Mouse (Mus musculus): Measurements from ENCODE around the gene Jazf1. TPM values are rescaled to one million over a fixed set of nuclear protein-coding genes. Genes with fewer than 3 reads are reported as not detected.

Gene Jazf1
- total RNA-seq, 2 experiments from 2014 or later = 4.6 to 6.3 TPM

DNA sequence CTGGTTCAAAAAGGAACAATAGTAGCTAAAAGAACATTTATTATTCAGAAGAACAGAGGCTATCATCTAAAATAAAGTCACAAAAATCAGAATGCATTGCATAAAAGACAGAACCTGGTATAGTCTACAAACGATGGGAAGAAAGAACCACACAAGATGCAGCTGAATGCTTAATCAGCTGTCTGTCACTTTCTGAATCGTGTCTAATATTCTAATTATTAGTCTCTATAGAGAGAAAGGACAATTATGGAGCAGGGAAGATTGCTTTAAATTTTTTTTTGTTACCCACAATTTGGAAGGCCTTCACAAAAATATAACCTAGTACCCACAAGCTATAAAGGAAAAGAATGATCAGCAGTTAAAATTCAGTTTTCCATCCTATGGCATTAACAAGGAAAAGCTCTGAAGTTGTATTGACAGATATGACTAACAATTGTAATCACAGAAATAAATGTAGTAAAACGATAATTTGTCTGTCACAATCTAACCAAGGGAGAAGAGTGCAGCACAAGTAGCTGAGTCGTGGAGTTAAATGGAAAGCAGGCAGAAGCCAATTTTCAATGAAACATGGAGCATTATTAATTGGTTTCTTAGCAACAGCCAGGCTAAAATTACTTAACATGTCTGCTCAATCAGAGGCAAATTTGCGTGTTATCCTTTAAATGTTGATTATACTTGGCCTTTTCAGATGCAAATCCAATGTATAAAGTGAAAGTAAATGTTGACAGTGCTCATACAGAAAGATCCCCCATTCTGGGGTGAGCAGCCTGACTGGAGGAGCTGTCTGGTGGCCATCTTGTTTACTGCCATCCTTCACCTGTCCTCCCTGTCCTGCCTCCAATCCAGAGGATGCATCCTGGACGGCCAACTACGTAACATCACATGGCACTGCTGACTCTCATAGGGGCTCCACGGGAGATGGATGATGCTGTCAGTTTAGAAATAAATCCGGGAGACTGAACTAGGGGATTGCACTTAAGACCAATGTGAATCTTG is 53.7 kb downstream of the Jazf1 start:
- DNase-seq (ENCODE audit: low spot score in 2 of 2) = no peak

DNA sequence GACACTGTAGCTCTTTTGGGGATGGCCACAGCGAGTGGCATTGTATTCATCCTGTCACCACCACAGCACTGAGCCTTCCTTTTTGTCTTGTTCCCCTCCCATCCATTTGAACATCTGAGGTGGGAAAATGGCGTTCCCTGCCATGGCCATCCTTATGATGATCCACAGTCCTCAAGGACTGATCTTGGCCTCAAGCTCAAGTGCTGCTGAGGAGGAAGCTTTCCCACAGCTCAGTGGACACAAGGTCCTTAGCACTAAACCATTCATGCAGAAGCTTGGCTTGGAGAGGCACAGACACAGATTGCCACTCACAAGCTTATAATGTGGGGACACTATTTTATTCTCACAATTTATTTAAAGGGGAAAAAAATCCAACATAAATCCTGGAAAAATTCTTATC is 58.1 kb downstream of the Jazf1 start:
- DNase-seq (ENCODE audit: low spot score in 2 of 2) = no peak

DNA sequence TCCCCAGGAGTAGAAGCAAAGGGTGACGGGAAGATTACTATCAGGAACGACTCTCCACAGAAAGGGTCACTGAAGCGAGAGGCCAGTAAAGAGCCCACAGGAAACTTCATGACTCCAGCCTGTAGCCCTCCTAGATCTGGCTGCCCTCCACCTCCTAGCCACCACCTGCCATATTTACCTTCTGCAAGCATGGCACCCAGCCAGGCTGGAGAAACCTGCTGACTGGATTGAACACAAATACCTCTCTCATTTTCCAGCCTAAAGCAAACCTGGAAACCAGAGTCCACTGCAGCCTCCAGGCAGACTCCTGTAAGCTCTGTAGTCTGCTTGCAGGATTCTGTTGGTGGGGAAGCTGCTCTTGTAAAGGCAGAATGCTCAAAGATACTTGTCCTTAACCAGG is 62.4 kb downstream of the Jazf1 start:
- DNase-seq (ENCODE audit: low spot score in 2 of 2) = no peak

DNA sequence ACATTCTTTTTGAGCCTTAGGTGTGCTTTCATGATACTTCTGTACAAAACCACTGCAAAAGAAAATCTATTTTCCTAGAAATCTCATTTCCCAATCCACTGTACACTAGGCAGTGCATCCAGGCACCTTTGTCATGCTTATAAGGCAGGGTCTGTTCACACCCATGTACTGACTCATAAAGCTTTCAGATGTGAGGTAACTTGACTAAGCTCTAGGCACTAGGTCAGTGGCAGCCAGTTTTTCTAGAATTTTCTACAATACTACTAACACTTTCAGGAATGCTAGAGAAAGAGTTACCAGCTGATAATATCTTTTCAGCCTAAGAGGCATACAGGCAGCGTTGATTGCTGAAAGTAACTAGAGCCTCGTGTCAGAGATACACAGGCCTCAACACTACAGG is 62.9 kb downstream of the Jazf1 start:
- DNase-seq (ENCODE audit: low spot score in 2 of 2) = no peak

DNA sequence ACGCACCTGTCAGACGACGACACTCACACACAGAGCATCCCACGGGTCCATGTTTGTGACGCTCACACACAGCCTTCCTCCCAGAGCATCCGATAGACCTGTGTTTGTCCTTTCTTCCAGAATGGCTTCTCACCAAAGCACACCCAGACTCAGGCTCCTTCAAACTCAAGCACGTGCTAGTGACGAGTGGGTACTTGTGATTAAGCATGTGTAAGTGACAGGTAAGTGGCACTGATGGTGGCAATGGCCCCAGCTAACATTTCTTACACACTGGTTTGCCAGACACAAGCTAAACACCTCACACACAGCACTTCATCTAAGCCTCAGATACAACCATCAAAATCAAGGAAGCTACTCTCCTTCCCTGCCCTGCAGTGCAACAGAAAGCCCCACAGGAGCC is 77.6 kb downstream of the Jazf1 start:
- no peak for DNase-seq (ENCODE audit: low spot score in 2 of 2)

DNA sequence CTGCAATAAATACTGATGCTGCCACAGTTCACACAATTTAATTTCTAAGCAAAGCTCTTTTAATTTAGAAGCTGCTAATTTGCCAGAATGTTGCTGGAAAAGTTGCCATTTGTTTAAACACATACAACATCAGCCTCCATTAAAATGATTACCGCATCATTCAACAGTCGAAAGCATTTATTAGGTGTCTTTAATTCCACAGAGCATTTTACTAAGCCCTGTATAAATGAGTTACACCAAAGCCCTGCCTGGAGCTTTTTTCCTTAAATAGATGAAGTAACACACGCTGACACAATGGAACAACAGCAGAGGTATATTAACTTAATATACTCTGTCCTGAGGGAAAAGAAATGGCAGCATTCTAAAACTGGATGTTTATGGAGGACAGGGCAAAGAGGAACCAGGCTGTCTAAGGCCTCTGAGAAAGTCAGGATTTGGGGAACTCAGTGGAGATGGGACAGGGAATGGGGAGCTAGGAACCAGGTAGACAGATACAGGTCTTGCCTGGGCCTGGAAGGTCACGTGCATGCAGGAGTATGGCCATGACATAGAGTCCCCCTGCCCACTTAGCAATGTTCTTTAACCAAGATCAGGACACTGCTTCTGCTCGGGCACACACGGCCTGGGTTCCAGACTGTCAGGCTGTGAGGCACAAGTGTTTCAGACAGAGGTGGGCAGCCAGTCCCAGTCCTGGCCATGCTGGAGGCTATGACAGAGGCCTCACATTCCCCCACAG is 80.4 kb downstream of the Jazf1 start:
- no peak for DNase-seq (ENCODE audit: low spot score in 2 of 2)

DNA sequence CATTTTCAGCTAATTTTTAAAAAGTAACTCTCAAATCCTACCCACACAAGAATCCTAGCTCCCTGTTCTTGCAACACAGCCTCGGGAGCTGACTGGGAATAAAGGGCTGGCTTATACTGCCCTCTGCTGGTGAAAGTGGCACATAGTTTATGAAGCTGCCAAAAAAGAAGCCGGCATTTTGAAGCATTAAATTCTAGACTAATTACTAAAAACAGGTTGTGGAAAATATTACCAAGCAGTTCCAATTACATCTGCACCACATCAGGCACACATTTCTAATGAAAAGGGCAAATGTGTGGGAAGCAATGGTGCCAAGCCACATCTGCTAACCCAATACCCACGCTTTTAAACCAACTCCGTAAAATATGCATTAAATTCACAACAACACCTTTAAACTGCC is 81.0 kb downstream of the Jazf1 start:
- DNase-seq (ENCODE audit: low spot score in 2 of 2) = peak in 1 of 2 experiments; percentile 29

DNA sequence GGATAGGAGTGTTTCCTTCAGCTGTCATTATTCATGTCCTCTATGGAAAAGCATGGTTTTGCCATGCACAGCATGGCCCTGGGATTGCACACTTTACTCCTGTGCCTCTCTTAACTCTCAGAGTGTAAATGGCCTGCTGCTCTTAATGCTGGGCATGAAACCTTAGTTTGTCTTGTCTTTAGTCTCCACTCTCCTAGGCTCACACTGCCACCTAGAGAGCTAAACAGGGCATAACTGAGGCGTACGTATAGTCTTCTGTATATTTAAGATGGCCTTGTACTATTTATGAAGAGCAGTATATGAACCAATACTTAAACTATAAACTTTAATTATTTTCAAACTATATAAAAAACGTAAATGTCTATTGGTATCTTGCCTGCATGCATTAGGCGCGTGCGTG is 86.3 kb downstream of the Jazf1 start:
- no peak for DNase-seq (ENCODE audit: low spot score in 2 of 2)

DNA sequence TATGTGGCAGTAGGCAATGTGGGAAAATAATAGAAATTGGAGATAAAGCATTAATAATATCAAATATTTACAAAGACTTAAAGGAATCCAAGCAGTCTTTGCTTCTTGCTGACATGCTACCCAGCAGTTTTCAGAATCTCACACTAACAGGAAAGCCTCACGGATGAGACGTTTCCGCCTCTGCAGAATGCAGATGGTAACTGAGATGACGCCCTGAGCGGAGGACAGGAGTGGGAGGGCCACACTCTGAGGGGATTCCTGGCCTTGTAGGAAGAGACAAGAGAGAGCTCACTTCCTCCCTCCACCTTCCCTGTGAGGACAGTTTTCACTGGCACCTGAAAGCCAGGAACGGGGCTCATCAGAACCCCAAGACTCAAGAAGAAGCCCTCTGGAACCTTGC is 88.9 kb downstream of the Jazf1 start:
- DNase-seq (ENCODE audit: low spot score in 2 of 2) = no peak

DNA sequence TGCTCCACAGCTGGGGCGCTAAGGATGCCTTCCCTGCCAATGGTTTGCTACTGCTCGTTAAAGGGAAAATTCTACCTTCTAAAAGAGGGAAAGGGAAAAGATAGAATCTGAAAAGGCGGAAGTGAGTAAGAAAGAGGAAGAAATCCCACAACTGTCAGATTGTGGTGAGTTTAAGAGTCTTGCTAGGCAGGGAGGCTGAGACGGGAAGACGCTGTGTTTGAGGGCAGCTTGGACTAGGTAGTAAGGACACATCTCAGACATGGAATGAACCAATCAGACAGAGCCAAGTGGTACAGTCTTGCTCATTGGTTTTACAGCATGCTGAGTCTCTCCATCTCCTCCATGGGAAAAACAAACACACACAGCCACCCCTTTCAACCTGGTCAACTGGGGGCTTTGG is 95.1 kb downstream of the Jazf1 start:
- DNase-seq (ENCODE audit: low spot score in 2 of 2) = no peak

DNA sequence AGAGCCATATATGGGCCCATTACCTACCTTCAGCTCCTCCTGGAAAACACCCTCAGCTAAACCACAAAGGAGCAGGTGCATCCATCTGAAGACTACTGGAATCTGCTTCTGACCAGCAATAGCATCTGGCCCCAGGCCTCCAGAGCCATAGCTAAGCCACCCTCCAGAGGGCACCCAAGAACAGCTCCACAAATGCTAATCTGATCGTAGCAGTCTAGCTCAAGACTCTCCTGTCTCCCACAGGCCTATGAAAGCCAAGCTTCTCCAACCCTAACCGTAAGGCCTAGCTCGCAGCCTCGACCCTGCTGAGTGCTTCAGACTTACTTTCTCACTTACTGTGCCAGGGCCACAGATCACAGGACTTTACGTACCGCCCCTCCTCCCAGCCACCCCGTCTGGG is 96.3 kb downstream of the Jazf1 start:
- DNase-seq (ENCODE audit: low spot score in 2 of 2) = no peak

DNA sequence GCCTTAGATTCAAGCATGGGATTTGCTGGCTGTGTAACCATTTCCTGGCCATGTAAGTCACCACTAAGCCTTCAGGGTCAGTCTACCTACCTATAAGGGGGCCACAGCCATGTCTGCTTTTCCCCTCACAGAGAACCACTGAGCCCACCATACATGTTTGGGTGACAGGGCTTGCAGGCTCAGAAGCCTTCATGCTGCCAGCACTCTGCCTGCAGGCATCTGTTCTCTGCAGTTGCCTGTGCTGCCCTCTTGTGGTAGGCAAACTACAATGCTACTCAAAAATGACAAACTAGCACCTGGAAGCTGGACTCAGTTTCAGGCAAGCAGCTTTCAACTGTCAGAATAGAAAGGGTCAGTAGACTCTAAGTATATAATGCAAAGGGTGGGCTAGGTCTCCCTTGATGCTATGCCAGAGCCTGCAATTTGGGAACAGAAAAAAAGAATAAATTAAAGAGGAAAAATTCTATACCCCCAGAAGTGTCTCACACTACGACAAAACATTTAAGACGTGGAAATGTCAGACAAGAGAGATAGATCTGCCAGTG is 98.6 kb downstream of the Jazf1 start:
- DNase-seq (ENCODE audit: low spot score in 2 of 2) = peak; percentile 59 to 66

DNA sequence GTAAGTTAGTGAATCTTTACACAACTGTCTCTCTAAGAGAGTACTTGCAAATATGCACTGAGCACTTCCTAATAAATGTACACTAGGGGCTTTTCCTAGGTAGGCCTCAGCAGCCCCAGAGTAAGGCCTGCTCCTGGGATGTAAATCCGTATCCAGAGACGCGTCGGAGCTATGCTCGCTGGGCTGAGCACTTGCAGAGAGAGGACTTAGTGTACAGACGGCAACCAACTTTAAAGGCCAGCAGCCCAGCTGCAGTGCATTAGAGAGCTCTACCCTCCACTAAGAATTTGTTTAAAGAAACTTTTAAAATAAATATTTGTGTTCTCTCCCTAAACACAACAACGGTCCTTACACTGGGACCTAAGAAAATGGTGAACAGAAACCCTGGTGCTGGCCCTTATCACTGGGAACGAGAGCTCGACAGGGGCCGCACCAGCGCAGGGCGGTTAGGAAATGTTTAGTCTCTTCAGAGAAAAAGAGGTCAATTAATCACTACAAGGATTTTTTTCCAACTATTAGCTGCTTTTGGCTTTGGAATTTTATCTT is 100.0 kb downstream of the Jazf1 start:
- DNase-seq (ENCODE audit: low spot score in 2 of 2) = no peak

DNA sequence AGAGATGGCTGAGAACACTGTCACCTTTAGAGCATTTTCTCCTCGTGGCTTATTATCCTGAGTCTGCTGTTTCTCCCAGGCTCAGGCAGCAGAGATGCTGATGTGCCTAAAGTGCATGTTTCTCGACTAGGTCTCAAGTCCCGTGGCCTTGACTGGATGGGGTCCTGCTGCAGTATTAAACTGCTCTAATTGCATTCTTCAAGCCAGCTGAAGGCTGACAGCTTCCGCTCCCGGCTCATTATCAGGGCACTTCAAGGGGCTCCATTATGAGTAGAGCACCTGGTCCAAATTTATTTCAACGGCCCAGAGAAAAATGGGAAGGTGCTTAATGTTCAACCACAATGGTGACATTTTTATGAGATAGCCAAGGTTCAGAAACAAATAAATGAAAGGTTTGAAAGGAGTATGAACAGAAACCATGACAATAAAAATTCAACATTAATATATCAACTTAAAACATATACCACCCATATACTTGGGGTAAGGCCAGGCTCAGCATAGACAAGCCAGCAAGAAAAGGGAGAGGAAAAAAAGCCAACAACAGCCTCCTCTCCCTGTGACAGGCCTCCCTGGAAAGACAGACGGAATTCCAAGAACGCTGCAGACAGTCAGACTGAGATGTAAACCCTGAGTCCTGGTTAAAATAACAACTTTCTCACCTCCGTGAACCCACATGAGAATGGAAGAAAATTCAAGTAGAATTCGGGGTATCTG is 100.7 kb downstream of the Jazf1 start:
- DNase-seq (ENCODE audit: low spot score in 2 of 2) = no peak

DNA sequence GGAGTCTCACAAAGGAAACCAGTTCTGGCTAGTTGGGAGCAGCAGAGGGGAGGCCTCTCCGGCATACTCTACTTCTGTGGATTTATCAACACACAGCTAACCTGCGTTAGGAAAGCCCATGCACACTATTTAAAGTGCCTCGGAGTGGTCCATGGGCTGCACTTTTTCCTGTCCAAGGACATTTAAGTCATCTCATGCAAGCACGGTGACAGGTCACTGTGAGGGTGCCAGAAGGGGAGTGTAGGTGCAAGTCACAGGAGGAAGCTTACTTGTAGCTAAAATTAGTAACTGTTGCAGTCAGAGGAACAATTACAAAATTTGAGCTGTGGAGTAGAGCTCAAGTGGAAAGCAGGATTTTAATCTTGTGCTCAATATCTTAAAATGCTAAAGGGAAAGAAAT is 102.4 kb downstream of the Jazf1 start:
- DNase-seq (ENCODE audit: low spot score in 2 of 2) = no peak

DNA sequence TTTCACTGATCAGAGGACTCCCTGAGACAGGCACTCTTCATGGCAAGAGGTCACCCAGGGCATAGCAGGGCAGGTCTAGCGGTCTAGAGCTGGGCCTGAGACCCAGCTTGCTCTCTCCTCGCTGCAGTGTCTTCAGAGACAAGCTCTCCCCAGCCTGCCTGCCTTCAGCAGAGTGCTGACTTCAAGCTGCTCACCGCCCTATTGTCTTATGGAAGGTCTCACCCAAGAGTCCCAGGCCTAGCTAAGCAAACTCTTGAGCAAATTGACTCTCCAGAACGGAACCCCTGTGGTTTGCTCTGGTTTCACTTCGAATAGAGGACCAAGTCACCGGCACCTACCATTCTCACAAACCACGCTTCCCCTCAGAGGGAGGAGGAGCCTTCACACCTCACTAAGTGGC is 103.1 kb downstream of the Jazf1 start:
- DNase-seq (ENCODE audit: low spot score in 2 of 2) = no peak

DNA sequence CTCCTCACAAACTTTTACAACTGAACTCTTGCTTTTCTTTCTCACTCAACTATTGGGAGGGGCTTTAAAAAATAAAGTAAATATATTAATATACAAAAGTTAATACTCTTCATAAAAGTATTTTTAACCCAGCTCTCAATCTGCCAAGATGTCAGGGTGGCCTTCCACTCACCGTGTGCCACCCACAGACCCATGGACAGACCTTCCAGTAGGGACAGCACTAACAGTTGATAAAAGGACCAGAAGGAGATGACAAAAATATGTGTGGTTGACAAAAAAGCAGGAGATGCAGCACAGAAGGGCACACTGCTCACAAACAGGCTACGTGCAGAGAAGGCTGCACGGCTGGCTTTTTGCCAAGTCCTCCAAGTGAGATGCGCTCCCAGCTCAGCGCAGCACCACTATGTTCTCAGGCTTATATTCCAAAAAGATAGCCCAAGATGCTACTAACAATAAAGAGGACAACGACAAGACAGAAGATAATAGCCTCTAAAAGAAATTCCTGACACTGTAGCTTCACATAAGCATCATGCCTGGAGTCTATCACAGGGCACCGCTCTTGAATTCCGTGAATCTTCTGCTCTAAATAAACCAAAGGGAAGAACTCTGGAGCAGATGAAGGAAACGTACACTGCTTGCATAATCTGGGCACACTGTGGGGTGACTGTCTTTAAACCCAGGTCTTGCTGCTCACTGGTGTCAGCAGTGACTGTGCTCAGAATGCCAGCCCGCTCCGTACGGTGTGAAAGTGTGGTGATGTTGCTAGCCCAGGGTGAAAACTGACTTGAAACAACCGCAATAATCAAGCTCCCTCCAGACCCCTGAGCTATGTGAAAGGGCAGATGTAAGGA is 104.4 kb downstream of the Jazf1 start:
- no peak for DNase-seq (ENCODE audit: low spot score in 2 of 2)

DNA sequence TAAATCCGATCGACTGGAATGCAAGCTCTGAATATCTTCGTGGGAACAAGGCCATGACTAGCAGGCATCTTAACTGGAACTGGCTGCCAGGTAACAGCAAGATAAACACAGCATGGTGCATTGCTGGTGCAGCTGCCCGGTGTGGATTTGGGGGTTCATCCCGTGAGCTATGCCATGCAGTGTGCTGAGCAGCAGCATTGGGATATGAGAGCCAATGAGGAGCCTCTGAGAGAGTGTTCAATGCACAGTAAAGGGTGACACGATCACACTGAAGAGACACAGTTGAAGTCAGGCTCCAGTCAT is 105.0 kb downstream of the Jazf1 start:
- no peak for DNase-seq (ENCODE audit: low spot score in 2 of 2)

DNA sequence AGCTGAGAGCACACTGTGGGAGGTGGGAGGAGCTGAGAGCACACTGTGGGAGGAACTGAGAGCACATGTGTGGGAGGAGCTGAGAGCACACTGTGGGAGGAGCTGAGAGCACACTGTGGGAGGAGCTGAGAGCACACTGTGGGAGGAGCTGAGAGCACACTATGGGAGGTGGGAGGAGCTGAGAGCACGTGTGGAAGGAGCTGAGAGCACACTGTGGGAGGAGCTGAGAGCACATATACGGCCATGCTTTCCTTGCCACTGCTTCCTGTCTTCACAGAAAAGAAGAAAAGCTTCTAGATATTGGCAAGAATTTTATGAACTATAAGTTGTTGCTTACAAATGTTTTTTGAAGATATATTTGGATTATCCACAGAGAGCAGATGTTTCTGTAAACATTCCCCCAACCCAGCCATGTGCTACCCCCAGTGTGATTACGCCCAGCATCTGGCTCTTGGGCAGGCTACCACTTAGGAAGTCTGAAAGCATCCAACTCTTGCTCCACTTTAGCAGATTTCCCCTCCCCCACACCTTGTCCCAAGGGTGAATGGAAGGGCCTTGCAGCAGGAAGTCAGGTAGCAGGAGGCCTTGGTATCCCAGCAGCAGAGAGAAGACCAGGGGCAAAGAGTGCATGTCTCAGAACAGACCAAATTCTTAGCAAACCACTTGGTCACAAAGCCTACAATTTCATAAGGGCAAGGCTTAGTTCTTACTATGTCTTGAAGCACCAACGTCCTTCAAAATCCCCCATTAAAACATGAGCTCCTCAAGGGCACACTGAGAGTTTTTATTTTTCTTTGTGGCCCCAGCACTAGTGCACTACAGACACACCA is 105.6 kb downstream of the Jazf1 start:
- no peak for DNase-seq (ENCODE audit: low spot score in 2 of 2)

Data from adrenal gland, adult 18-20 months (tissue).